In the genomic region with DNA sequence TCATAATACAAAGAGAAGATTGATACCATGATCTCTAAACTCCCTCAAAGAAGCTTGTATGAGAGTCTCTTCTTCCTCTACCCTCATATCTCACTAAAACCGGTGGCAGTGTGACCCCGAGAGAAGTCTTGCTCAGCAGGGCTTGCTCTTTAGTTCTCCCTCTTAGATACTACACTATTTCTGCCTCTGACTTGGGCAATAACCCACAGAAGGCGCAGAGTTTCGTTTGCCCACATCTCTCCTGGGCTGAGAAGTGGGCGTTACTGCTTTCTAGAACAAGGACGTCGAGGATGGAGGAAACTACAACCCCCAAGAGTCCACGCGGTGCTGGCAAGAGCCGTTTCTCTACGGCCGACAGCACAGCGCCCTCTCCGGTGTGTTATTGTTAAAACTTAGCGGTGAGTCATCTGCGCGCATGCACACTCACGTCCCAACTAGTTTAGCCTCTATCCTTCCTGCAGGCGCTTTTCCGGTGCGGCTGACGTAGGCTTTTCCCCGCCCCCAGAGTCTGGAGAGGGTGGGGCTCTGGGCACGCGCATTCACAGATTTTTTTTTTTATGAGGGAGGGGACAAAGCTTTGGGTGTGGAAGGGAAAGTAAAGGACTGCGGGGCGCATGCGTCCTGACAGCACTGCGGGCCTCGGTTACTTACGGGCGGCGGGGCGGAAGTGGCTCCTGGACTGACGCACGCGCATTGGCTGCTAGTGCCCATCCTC, we compare ENCODE assay signal across 7 mouse cellular contexts. TPM values are rescaled to one million over a fixed set of nuclear protein-coding genes. Genes with fewer than 3 reads are reported as not detected.
A peak's percentile ranks its signal among the peaks of the same experiment; 100 is the strongest.
DNase-seq lines count a peak whose midpoint lies in the region; ATAC-seq lines count a peak whose summit lies in the region.

No protein-coding gene starts in this region.

- DNase-seq in adrenal gland, adult 2 months, result peak; percentile 99
- DNase-seq in embryo, embryonic 11.5 days (ENCODE audit: low read depth, low spot score), result peak; percentile 99
- DNase-seq in gastrocnemius, postnatal 36 days, result peak; percentile 94 to 96
- peak; percentile 97 to 100 for DNase-seq in left cerebral cortex, postnatal 25 days (ENCODE audit: low spot score in 2 of 2)
- DNase-seq in midbrain, embryonic 10.5 days (ENCODE audit: low spot score), result peak; percentile 98
- DNase-seq in right cerebral cortex, postnatal 4 days, result peak; percentile 98

- no peaks in the 10 kb centered on the region for H3K36me3 ChIP-seq in intestine, embryonic 15.5 days
- H3K36me3 ChIP-seq in midbrain, embryonic 10.5 days, result peaks cover 16% of the 10 kb centered on the region

- peak overlapping the region; percentile 49 for H3K9ac ChIP-seq in intestine, embryonic 15.5 days

- intact Hi-C loops in gastrocnemius, postnatal 36 days (cut with DNase I), result loop anchor here (2.0 kb wide), 2 partner anchors 76 to 102 kb away; partner anchors contain the start of gene Ints6
- intact Hi-C loops in left cerebral cortex, postnatal 25 days (cut with DNase I), result loop anchor here (1.0 to 10.0 kb wide), 5 partner anchors 40 to 280 kb away; partner anchors contain the start of genes Fam124a and Ints6

- H3K27ac ChIP-seq in intestine, embryonic 15.5 days, result 0 out of 2 replicates have a peak overlapping the region, but pooled peaks have one; percentile 58
- H3K27ac ChIP-seq in midbrain, embryonic 10.5 days (replicated peaks), result peak overlapping the region; percentile 89

- peak overlapping the region; percentile 75 for H3K4me2 ChIP-seq in intestine, embryonic 15.5 days (replicated peaks)

- peaks cover 2% of the 10 kb centered on the region; the same call in 1 of the 2 replicates for H3K4me1 ChIP-seq in intestine, embryonic 15.5 days (replicated peaks)
- peaks cover 26% of the 10 kb centered on the region for H3K4me1 ChIP-seq in midbrain, embryonic 10.5 days

- peak overlapping the region; percentile 92 for H3K4me3 ChIP-seq in intestine, embryonic 15.5 days (replicated peaks)
- H3K4me3 ChIP-seq in midbrain, embryonic 10.5 days, result peak overlapping the region; percentile 91

- H3K9me3 ChIP-seq in intestine, embryonic 15.5 days, result no peaks in the 10 kb centered on the region
- H3K9me3 ChIP-seq in midbrain, embryonic 10.5 days (replicated peaks), result no peaks in the 10 kb centered on the region

- peak; percentile 98 for ATAC-seq in intestine, embryonic 15.5 days

- WGBS in intestine, embryonic 15.5 days, result under 1% methylated on average over 37 of the region's 37 CpGs
- WGBS in midbrain, embryonic 10.5 days, result 1% methylated on average over 37 of the region's 37 CpGs

- H3K27me3 ChIP-seq in intestine, embryonic 15.5 days (replicated peaks), result no peaks in the 10 kb centered on the region
- no peaks in the 10 kb centered on the region for H3K27me3 ChIP-seq in midbrain, embryonic 10.5 days (ENCODE audit: low read depth, poor library complexity, severe bottlenecking)

RNA-seq across cellular contexts. Expression of gene Wdfy2, which starts 0.4 kb away (rescaled TPM):
- total RNA-seq in adrenal gland, adult 2 months (2021), result 10 to 100 TPM; 29.5 to 31.9 TPM
- 9.0 and 14.0 TPM in 2 replicates for polyA plus RNA-seq in adrenal gland, adult 2 months (2012; rRNA removed)
- total RNA-seq in gastrocnemius, postnatal 36 days (2021), result 1 to 10 TPM; 5.9 TPM
- 4.0 and 4.2 TPM in 2 replicates for polyA plus RNA-seq in intestine, embryonic 15.5 days (2015; fragmentation: Nextera tagmentation; extraction: Ambion mirVana)
- 10 to 100 TPM; 11.4 to 12.1 TPM for total RNA-seq in left cerebral cortex, postnatal 25 days (2021)
- polyA plus RNA-seq in midbrain, embryonic 10.5 days (2016; fragmentation: Nextera tagmentation; extraction: Ambion mirVana), result 14.8 and 15.5 TPM in 2 replicates

Comparison
In these comparisons a context has a peak if more than half of its experiments do, and no peak if none do; other contexts are left out.
1. Peak in every context shown above with its lines: DNase-seq, ATAC-seq, H3K4me3 ChIP-seq and H3K27ac ChIP-seq.